Mouse (Mus musculus) liver, postnatal 0 days (tissue): ENCODE results near the gene Gm19935. TPM values are rescaled to one million over a fixed set of nuclear protein-coding genes. Genes with fewer than 3 reads are reported as not detected.

Experiments used
- ATAC-seq: fragments of 200-750 bp; cut with Nextera tagmentation; 2 replicates; pipeline ENCODE4 v1.8.0; 2017; ENCODE audit warnings: mild to moderate bottlenecking, moderate library complexity
- DNase-seq: peaks from one replicate; pipeline ENCODE4 v3.0.0-alpha.2; 2016
- H3K27ac ChIP-seq: fragments of 300-500 bp; sonication (generic); 2 replicates; pipeline ENCODE4 v1.5.1; 2014; ENCODE audit warnings: antibody characterized with exemption, moderate library complexity, mild to moderate bottlenecking, low read depth
- H3K27me3 ChIP-seq: fragments of 300-500 bp; sonication (generic); 2 replicates; pipeline ENCODE4 v1.6.1; 2014; ENCODE audit warnings: low read length, control low read depth, mixed read lengths; ENCODE audit not compliant: insufficient read depth
- H3K36me3 ChIP-seq: fragments of 300-500 bp; sonication (generic); replicated peaks from 2 replicates; pipeline ENCODE4 v1.6.1; 2014; ENCODE audit warnings: mild to moderate bottlenecking, control low read depth, low read length, moderate library complexity, mixed read lengths; ENCODE audit not compliant: insufficient read depth
- H3K4me1 ChIP-seq: fragments of 300-500 bp; sonication (generic); 2 replicates; pipeline ENCODE4 v1.6.1; 2014; ENCODE audit warnings: antibody characterized with exemption, mild to moderate bottlenecking, control low read depth; ENCODE audit not compliant: insufficient read depth
- H3K4me2 ChIP-seq: fragments of 300-500 bp; sonication (generic); 2 replicates; pipeline ENCODE4 v1.6.1; 2014; ENCODE audit warnings: low read depth, mild to moderate bottlenecking, low read length, moderate library complexity, mixed read lengths
- H3K4me3 ChIP-seq: fragments of 300-500 bp; sonication (generic); 2 replicates; pipeline ENCODE4 v1.5.1; 2014; ENCODE audit warnings: low read depth, low read length
- H3K9ac ChIP-seq: fragments of 300-500 bp; sonication (generic); replicated peaks from 2 replicates; pipeline ENCODE4 v1.6.1; 2014; ENCODE audit warnings: mild to moderate bottlenecking, moderate library complexity
- H3K9me3 ChIP-seq: fragments of 300-500 bp; sonication (generic); 2 replicates; pipeline ENCODE4 v1.6.1; 2016; ENCODE audit warnings: mild to moderate bottlenecking, control low read depth, low read length, mixed read lengths
- CTCF ChIP-seq: sonication (generic); IDR thresholded peaks from 2 replicates; pipeline ENCODE4 v1.5.1; 2016; ENCODE audit warnings: antibody characterized with exemption, low read depth
- EP300 ChIP-seq: IDR thresholded peaks from 2 replicates; pipeline ENCODE4 v1.6.1; 2016; ENCODE audit warnings: antibody characterized with exemption, low read depth, mild to moderate bottlenecking
- WGBS: fragments of 180-500 bp; shearing (Covaris S2); extraction: QIAGEN DNeasy Blood & Tissue Kit; methylation state at CpG from one replicate; pipeline ENCODE4 v1.1.7; 2014; ENCODE audit not compliant: insufficient replicate concordance; 5-methylcytosine and 5-hydroxymethylcytosine counted together
- polyA plus RNA-seq: library from polyadenylated mRNA; unstranded; fragments of >200 nt; fragmentation: Nextera tagmentation; extraction: Ambion mirVana; gene quantifications from 2 replicates; pipeline ENCODE4 v1.2.1, GENCODE M21; 2015

Gm19935 gene
- polyA plus RNA-seq, 1 experiment from 2014 or later, result not detected

DNA sequence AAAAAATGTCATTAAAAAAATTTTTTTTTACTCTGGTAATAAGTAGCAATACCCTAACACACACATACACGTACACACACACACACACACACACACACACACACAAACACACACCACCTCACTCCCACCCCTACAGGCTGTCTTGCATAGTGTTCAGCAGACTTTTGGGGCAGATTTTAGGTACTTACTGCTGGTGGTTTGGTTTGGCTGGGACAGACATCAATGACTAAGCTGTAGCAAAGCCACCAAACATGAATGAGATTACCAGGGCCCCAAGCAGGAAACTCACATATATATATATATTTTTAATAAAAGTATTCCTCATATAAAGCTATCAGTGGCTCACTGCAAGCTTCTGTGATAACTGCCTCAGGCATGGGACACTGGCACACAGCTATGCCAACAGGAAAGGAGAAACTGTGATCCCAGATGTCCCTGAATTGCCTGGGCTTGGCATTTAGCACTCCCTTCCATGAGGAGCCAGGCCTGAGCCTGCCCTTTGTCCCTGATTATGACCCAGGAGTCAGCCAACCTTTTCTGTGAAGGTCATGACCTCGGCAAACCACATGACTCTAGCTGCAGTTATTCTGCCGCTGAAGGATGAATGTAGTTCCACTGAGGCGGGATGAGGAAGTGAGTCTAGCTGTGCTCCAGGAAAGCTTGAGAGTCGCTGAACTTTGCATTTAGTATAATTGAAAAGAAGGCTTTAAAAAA, 15.5 kb upstream of the Gm19935 start:
- 24% methylated on average over 5 of the region's 5 CpGs for WGBS
- TF ChIP-seq CTCF, result no peak
- TF ChIP-seq EP300, result no peak
- H3K4me1 ChIP-seq, result peaks cover 19% of the 10 kb centered on the region
- no peaks in the 10 kb centered on the region for H3K9me3 ChIP-seq
- ATAC-seq (peak; percentile 26; the same call in 1 of the 2 replicates), DNase-seq (peak; percentile 24)
- H3K27me3 ChIP-seq, result no peaks in the 10 kb centered on the region
- no peak overlapping the region for H3K27ac ChIP-seq
- H3K4me2 ChIP-seq, result no peak overlapping the region
- no peaks in the 10 kb centered on the region for H3K36me3 ChIP-seq
- no peak overlapping the region for H3K9ac ChIP-seq
- no peak overlapping the region for H3K4me3 ChIP-seq

- ATAC-seq (no peak), DNase-seq (no peak)
- Histone ChIP-seq H3K4me2 (no peak overlapping the region), H3K36me3 (no peaks in the 10 kb centered on the region), H3K27me3 (no peaks in the 10 kb centered on the region), H3K4me1 (peaks cover 19% of the 10 kb centered on the region), H3K4me3 (no peak overlapping the region), H3K9ac (no peak overlapping the region), H3K9me3 (no peaks in the 10 kb centered on the region), H3K27ac (no peak overlapping the region)
- 51% methylated on average over 8 of the region's 8 CpGs for WGBS
- no peak for TF ChIP-seq EP300
- no peak for TF ChIP-seq CTCF
These were observed 13.8 kb upstream of the Gm19935 start for GRCm38 (mm10) chr8:90830980-90831379.

DNA sequence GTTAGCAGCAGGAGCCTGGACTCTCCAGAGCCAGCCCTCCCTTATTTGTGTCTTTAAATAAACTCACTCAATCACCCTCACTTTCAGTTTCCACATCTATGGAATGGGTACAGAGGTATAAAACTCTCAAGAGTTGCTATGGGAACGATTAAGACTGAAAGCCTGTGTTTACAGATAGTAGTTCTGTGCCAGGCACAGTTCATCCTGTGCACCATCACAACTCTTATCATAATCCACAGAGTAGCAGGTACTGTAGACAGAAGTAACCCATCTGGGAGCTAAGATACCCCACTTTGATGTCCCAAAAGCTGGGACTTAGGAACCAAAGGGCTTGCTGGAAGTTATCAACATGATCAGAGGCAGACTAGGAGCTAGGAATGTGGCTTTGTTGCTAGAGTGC, 12.6 kb upstream of the Gm19935 start:
- DNase-seq (no peak), ATAC-seq (no peak)
- Histone ChIP-seq H3K9ac (no peak overlapping the region), H3K9me3 (no peaks in the 10 kb centered on the region), H3K4me2 (peak overlapping the region; percentile 76; the same call in 1 of the 2 replicates), H3K4me3 (no peak overlapping the region), H3K36me3 (no peaks in the 10 kb centered on the region), H3K27me3 (no peaks in the 10 kb centered on the region), H3K27ac (no peak overlapping the region), H3K4me1 (peaks cover 19% of the 10 kb centered on the region)
- no peak for TF ChIP-seq EP300
- TF ChIP-seq CTCF, result no peak
- 41% methylated on average over 1 of the region's 1 CpGs for WGBS

DNA sequence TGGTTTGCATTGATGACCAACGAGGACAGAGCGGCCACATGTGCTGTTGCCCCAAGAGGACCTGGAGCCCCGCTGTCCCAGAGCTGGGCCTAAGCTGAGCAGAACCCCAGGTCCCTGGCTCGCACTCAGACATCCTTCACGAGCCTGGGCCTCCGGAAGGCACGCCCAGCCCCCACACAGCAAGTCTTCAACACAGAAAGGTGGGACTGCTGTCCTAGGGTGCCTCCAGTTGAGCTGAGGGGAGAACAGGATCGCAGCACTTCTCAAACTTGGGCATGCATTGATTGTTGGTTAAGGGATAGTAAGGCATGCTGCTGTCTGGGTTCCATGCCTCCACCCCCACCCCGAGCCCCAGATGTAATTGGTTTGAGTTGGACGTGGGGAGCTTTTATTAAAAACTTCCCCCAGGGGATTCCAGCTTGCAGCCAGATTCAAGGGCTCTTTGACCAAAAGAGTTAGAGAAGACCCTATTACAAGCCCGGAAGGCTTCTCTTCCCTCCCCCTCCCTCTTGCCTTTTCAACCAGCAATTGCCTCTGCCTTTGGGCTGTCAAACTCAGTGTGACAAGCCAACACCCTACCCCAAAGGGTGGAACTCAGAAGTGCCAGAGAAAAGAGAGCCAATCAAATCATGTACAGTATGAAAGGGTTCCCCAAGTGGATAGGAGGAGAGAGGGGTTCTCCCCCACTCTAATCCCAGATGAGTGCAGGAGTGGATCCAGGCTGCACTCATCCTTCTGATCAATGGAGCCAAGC, 12.0 kb upstream of the Gm19935 start:
- Histone ChIP-seq H3K27ac (no peak overlapping the region), H3K27me3 (no peaks in the 10 kb centered on the region), H3K9ac (peak overlapping the region; percentile 47), H3K4me2 (peak overlapping the region; percentile 76), H3K9me3 (no peaks in the 10 kb centered on the region), H3K4me3 (peak overlapping the region; percentile 48), H3K4me1 (peaks cover 19% of the 10 kb centered on the region), H3K36me3 (no peaks in the 10 kb centered on the region)
- TF ChIP-seq CTCF, result no peak
- TF ChIP-seq EP300, result no peak
- 6% methylated on average over 11 of the region's 11 CpGs for WGBS
- ATAC-seq, result peak; percentile 52
- no peak for DNase-seq

DNA sequence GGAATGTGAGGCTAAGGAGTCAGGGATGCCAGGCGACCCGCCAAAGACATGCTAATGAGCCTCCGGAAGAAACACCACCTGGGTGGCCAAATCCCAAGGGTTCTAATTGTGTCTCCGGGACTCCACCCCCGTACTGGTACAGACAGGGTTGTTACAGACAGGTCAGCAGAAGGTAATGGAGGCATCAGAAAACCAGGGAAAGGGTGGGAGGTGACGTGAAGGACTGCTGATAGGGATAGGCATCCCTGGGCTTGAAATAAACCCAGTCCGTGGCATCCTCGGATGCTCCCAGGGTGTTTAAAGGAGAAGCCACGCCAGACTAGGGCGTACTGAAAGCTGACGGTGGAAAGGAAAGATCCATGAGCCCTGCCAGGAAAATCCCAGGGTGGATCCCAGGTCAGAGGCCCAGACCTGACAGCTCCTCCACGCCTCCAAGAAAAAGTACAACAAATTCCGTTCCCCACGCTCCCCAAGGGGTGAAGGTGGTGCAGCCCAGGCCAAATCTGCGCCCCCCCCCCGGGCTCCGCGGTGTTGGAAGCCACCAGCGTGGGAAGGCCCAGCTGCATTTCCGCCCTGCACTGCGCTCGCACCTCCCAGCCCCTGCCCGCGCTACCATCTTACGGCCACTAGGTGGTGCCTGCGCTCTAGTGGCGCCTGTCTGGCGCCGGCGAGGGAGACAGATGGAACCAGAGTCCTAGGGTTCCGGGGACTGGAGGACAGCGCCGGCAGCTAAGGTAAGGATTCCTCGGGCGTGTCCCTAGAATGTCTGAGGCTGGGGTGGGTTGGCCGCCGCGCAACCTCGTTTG, 11.2 kb upstream of the Gm19935 start, which contains the start of gene Chd9:
Gene Chd9 (plus strand): TSS at position 172 of the 806 bp plus-strand sequence.
- peak; percentile 93 for DNase-seq
- no peaks in the 10 kb centered on the region for H3K27me3 ChIP-seq
- H3K9me3 ChIP-seq, result no peaks in the 10 kb centered on the region
- H3K4me1 ChIP-seq, result peaks cover 16% of the 10 kb centered on the region
- TF ChIP-seq CTCF (peak; percentile 99), EP300 (no peak)
- peak within 1 kb of the TSS; percentile 47 for H3K9ac ChIP-seq
- peak; percentile 89 for ATAC-seq
- peak within 1 kb of the TSS; percentile 48 for H3K4me3 ChIP-seq
- peak within 1 kb of the TSS; percentile 76 for H3K4me2 ChIP-seq
- 5% methylated on average over 39 of the region's 39 CpGs for WGBS
- no peaks in the 10 kb centered on the region for H3K36me3 ChIP-seq
- no peak within 1 kb of the TSS for H3K27ac ChIP-seq
